Mouse (Mus musculus) embryonic facial prominence, embryonic 14.5 days (tissue): ENCODE results near the gene Foxr1. TPM values are rescaled to one million over a fixed set of nuclear protein-coding genes. Genes with fewer than 3 reads are reported as not detected.

Experiments used
- ATAC-seq: fragments of 200-750 bp; cut with Nextera tagmentation; 2 replicates; pipeline ENCODE4 v1.8.0; 2017; ENCODE audit warnings: low read depth, moderate number of reproducible peaks, moderate TSS enrichment
- DNase-seq: peaks from one replicate; pipeline ENCODE4 v3.0.0-alpha.2; 2015; ENCODE audit warnings: low spot score
- H3K27ac ChIP-seq: fragments of 300-500 bp; sonication (generic); replicated peaks from 2 replicates; pipeline ENCODE4 v1.5.1; 2014; ENCODE audit warnings: low read depth, mild to moderate bottlenecking, low read length, moderate library complexity
- H3K27me3 ChIP-seq: fragments of 300-500 bp; sonication (generic); replicated peaks from 2 replicates; pipeline ENCODE4 v1.6.1; 2014; ENCODE audit warnings: low read length; ENCODE audit not compliant: control insufficient read depth, insufficient read depth
- H3K36me3 ChIP-seq: fragments of 300-500 bp; sonication (generic); 2 replicates; pipeline ENCODE4 v1.6.1; 2014; ENCODE audit warnings: low read length, mixed read lengths; ENCODE audit not compliant: control insufficient read depth, insufficient read depth
- H3K4me1 ChIP-seq: fragments of 300-500 bp; sonication (generic); 2 replicates; pipeline ENCODE4 v1.6.1; 2014; ENCODE audit warnings: antibody characterized with exemption, low read length; ENCODE audit not compliant: control insufficient read depth, insufficient read depth
- H3K4me2 ChIP-seq: fragments of 300-500 bp; sonication (generic); 2 replicates; pipeline ENCODE4 v1.6.1; 2014; ENCODE audit warnings: low read depth, mild to moderate bottlenecking, low read length, moderate library complexity, mixed read lengths
- H3K4me3 ChIP-seq: fragments of 300-500 bp; sonication (generic); 2 replicates; pipeline ENCODE4 v1.5.1; 2014; ENCODE audit warnings: low read depth, mild to moderate bottlenecking, low read length
- H3K9ac ChIP-seq: fragments of 300-500 bp; sonication (generic); 2 replicates; pipeline ENCODE4 v1.6.1; 2014; ENCODE audit warnings: low read depth, mild to moderate bottlenecking, low read length, moderate library complexity, mixed read lengths
- H3K9me3 ChIP-seq: fragments of 300-500 bp; sonication (generic); 2 replicates; pipeline ENCODE4 v1.6.1; 2016; ENCODE audit warnings: low read length; ENCODE audit not compliant: control insufficient read depth
- WGBS: fragments of 180-500 bp; shearing (Covaris S2); extraction: QIAGEN DNeasy Blood & Tissue Kit; methylation state at CpG from one replicate; pipeline ENCODE4 v1.1.7; 2014; 5-methylcytosine and 5-hydroxymethylcytosine counted together
- polyA plus RNA-seq: library from polyadenylated mRNA; unstranded; fragments of >200 nt; fragmentation: Nextera tagmentation; extraction: Ambion mirVana; gene quantifications from 2 replicates; pipeline ENCODE4 v1.2.1, GENCODE M21; 2014

Foxr1 gene
- polyA plus RNA-seq, 1 experiment from 2014 or later: not detected

DNA sequence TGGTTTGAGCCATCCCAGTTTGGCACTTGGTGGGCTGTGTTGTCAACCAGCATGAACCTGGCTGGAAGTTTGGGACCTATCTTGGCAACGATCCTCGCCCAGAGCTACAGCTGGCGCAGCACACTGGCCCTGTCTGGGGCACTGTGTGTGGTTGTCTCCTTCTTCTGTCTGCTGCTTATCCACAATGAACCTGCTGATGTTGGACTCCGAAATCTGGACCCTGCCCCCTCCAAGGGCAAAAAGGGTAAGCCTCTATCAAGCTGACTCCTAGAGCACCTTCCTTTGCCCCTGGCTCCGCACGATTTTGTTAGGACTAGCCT, 41.2 kb downstream of the Foxr1 start:
- no peaks in the 10 kb centered on the region for H3K9me3 ChIP-seq
- H3K4me1 ChIP-seq: peaks cover 11% of the 10 kb centered on the region; the same call in 1 of the 2 replicates
- ATAC-seq (no peak), DNase-seq (no peak)
- H3K36me3 ChIP-seq: peaks cover 51% of the 10 kb centered on the region
- no peak overlapping the region for H3K27ac ChIP-seq
- 98% methylated on average over 6 of the region's 6 CpGs for WGBS
- no peak overlapping the region for H3K4me3 ChIP-seq
- no peak overlapping the region for H3K9ac ChIP-seq
- no peaks in the 10 kb centered on the region for H3K27me3 ChIP-seq
- no peak overlapping the region for H3K4me2 ChIP-seq

DNA sequence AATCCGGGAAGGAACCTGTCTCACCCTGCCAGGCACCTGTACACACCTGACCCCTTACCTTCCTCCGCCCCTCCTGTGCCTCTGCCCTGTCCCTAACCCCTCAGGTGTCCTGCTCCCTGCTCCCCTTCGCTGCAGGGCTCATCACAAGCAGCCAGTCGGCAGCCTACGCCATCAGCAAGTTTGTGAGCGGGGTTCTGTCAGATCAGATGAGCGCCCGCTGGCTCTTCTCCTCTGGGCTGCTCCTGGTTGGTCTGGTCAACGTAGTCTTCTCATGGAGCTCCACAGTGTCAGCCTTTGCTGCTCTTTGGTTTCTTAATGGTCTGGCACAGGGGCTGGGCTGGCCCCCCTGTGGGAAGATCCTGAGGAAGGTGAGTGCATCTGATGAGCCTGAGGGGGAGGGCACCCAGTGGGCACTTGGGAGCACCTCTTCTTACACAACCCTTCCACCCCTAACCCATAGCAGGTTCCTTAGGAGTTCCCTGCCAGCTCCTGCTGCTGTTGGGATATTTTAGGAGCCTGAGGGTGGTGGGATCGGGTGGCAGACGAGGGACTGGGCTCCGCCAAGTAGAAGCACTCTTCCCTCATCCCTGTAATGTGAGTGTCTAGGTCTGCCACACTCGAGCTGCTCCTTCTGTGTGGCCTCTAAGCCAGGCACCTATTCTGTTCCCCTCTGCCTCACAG, 41.7 kb downstream of the Foxr1 start:
- no peak for ATAC-seq

GRCm38 (mm10) chr9:44398551-44398950, 42.4 kb downstream of the Foxr1 start:
- WGBS: 83% methylated on average over 9 of the region's 9 CpGs
- H3K4me2 ChIP-seq: peak overlapping the region; percentile 96; the same call in 1 of the 2 replicates
- peaks cover 39% of the 10 kb centered on the region for H3K36me3 ChIP-seq
- H3K27me3 ChIP-seq: no peaks in the 10 kb centered on the region
- ATAC-seq: no peak
- no peaks in the 10 kb centered on the region for H3K9me3 ChIP-seq
- DNase-seq: no peak
- H3K4me1 ChIP-seq: peaks cover 11% of the 10 kb centered on the region; the same call in 1 of the 2 replicates
- peak overlapping the region; percentile 75; the same call in 1 of the 2 replicates for H3K9ac ChIP-seq
- H3K27ac ChIP-seq: no peak overlapping the region
- no peak overlapping the region for H3K4me3 ChIP-seq

More for the DNA sequence above, 41.7 kb downstream of the Foxr1 start:
- H3K27me3 ChIP-seq: no peaks in the 10 kb centered on the region
- WGBS: 78% methylated on average over 13 of the region's 13 CpGs
- H3K4me1 ChIP-seq: peaks cover 11% of the 10 kb centered on the region; the same call in 1 of the 2 replicates
- H3K27ac ChIP-seq: no peak overlapping the region
- DNase-seq: no peak
- no peak overlapping the region for H3K9ac ChIP-seq
- H3K36me3 ChIP-seq: peaks cover 46% of the 10 kb centered on the region
- no peaks in the 10 kb centered on the region for H3K9me3 ChIP-seq
- H3K4me3 ChIP-seq: no peak overlapping the region
- H3K4me2 ChIP-seq: no peak overlapping the region

DNA sequence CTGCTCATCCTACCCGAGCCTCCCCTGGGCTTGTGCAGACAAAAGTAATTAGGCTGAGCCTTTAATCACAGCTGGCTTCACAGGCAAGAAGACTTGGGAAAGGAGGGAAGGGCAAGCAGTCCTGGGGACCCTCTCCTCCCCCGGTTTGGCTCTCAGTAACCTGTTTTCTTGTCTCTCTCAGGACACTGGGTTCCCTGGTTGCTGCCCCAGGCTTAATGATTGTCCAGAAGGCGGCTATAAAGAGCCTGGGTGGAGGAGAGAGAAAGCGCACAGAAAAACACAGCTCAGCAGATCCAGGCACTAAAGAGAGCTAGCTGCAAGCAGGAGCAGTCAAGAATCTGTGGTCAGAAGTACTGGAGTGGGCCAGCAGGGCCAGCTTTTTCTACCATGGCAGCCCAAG, 42.8 kb downstream of the Foxr1 start:
- no peaks in the 10 kb centered on the region for H3K9me3 ChIP-seq
- peaks cover 11% of the 10 kb centered on the region; the same call in 1 of the 2 replicates for H3K4me1 ChIP-seq
- no peaks in the 10 kb centered on the region for H3K27me3 ChIP-seq
- 30% methylated on average over 4 of the region's 4 CpGs for WGBS
- peak overlapping the region; percentile 75; the same call in 1 of the 2 replicates for H3K9ac ChIP-seq
- peak overlapping the region; percentile 74; the same call in 1 of the 2 replicates for H3K4me3 ChIP-seq
- H3K27ac ChIP-seq: no peak overlapping the region
- H3K4me2 ChIP-seq: peak overlapping the region; percentile 96
- H3K36me3 ChIP-seq: peaks cover 34% of the 10 kb centered on the region
- DNase-seq (no peak), ATAC-seq (no peak)

GRCm38 (mm10) chr9:44396684-44397411, 44.1 kb downstream of the Foxr1 start, which contains the start of gene Slc37a4:
Gene Slc37a4 (plus strand): TSS chr9:44396852.
- Histone ChIP-seq H3K9me3 (no peaks in the 10 kb centered on the region), H3K4me1 (peaks cover 11% of the 10 kb centered on the region; the same call in 1 of the 2 replicates), H3K36me3 (peaks cover 26% of the 10 kb centered on the region), H3K4me2 (peak within 1 kb of the TSS; percentile 96), H3K27me3 (no peaks in the 10 kb centered on the region), H3K9ac (peak within 1 kb of the TSS; percentile 75), H3K4me3 (peak within 1 kb of the TSS; percentile 74), H3K27ac (peak within 1 kb of the TSS; percentile 67; the same call in 1 of the 2 replicates)
- DNase-seq (peak; percentile 98), ATAC-seq (peak; percentile 99)
- WGBS: under 1% methylated on average over 26 of the region's 43 CpGs

DNA sequence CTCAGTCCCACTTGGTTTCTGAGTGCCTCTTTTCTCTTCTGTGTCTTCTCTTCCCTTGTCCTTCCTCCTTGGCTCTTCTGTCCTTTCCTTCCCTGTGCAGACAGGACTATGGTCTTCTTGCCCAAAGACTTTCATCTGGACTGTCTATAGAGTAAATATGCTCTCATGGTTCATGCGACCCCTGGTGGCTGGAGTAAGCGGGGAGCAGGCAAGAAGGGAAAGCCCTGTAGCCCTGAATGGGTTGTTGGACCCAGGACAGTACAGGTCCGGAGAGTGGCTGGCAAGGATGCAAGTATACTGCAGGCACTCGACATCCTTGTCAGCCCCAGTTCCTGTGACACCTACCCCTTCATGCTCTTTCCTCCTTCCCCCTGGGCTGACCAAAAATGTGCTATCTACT, 49.5 kb downstream of the Foxr1 start:
- H3K27ac ChIP-seq: no peak overlapping the region
- DNase-seq: peak; percentile 57
- H3K9ac ChIP-seq: no peak overlapping the region
- no peaks in the 10 kb centered on the region for H3K4me1 ChIP-seq
- no peak for ATAC-seq
- no peak overlapping the region for H3K4me3 ChIP-seq
- WGBS: 36% methylated on average over 4 of the region's 4 CpGs
- H3K36me3 ChIP-seq: peaks cover 54% of the 10 kb centered on the region
- no peaks in the 10 kb centered on the region for H3K27me3 ChIP-seq
- H3K9me3 ChIP-seq: no peaks in the 10 kb centered on the region
- H3K4me2 ChIP-seq: no peak overlapping the region

DNA sequence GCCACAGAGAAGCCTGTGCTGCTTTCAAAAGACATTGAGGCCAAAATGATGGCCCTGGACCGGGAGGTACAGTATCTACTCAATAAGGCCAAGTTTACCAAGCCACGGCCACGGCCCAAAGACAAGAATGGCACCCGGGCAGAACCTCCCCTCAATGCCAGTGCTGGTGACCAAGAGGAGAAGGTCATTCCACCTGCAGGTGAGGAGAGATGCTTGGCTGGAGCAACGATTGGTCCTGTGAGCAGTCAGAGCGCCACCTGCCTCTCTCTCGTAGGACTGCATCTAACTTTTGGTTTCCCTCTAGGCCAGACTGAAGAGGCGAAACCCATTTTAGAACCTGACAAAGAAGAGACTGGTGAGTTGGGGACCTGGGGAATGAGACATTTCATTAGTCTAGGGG, 51.7 kb downstream of the Foxr1 start:
- no peaks in the 10 kb centered on the region for H3K9me3 ChIP-seq
- H3K4me1 ChIP-seq: no peaks in the 10 kb centered on the region
- ATAC-seq (no peak), DNase-seq (no peak)
- no peak overlapping the region for H3K4me2 ChIP-seq
- no peak overlapping the region for H3K27ac ChIP-seq
- 65% methylated on average over 8 of the region's 8 CpGs for WGBS
- no peak overlapping the region for H3K9ac ChIP-seq
- no peaks in the 10 kb centered on the region for H3K27me3 ChIP-seq
- H3K36me3 ChIP-seq: peaks cover 76% of the 10 kb centered on the region
- H3K4me3 ChIP-seq: no peak overlapping the region

- Histone ChIP-seq H3K9ac (no peak overlapping the region), H3K27ac (no peak overlapping the region), H3K4me1 (no peaks in the 10 kb centered on the region), H3K27me3 (no peaks in the 10 kb centered on the region), H3K4me2 (no peak overlapping the region), H3K9me3 (no peaks in the 10 kb centered on the region), H3K36me3 (peaks cover 94% of the 10 kb centered on the region), H3K4me3 (no peak overlapping the region)
- 70% methylated on average over 3 of the region's 3 CpGs for WGBS
- ATAC-seq (no peak), DNase-seq (no peak)
These were observed 53.7 kb downstream of the Foxr1 start for GRCm38 (mm10) chr9:44387221-44387620.
